Mouse (Mus musculus): ENCODE results near the gene Pold4. TPM values are rescaled to one million over a fixed set of nuclear protein-coding genes. Genes with fewer than 3 reads are reported as not detected.
A peak's percentile ranks its signal among the peaks of the same experiment; 100 is the strongest.

Gene Pold4
- total and polyA plus RNA-seq, 3 experiments, result 36.8 to 76.4 (median 53.4) TPM

GRCm38 (mm10) chr19:4194021-4194724, 37.5 kb upstream of the Pold4 start:
- Histone ChIP-seq H3K9ac (ENCODE audit: insufficient read depth, low read depth) (no peak overlapping the region), H3K9me3 (replicated peaks; ENCODE audit: low read length) (no peaks in the 10 kb centered on the region), H3K4me2 (ENCODE audit: insufficient read depth, low read depth, poor library complexity, severe bottlenecking) (peak overlapping the region; percentile 52; the same call in 1 of the 2 replicates), H3K79me2 (replicated peaks; ENCODE audit: control insufficient read depth, extremely low read depth, insufficient read depth, poor library complexity, severe bottlenecking) (peaks cover 38% of the 10 kb centered on the region), H3K27me3 (replicated peaks) (no peaks in the 10 kb centered on the region), H3K4me1 (ENCODE audit: control insufficient read depth in 1 of 2, insufficient read depth in 2 of 2) (peaks cover 11 to 55% of the 10 kb centered on the region in 2 experiments), H3K36me3 (replicated peaks in 1 of 2; ENCODE audit: control insufficient read depth in 1 of 2, insufficient read depth in 1 of 2, low read length in 1 of 2) (peaks cover 46 to 63% of the 10 kb centered on the region in 2 experiments), H3K27ac (ENCODE audit: insufficient read depth, low read depth) (0 out of 2 replicates have a peak overlapping the region, but pooled peaks have one; percentile 11), H3K4me3 (replicated peaks in 1 of 3; ENCODE audit: low read depth in 2 of 3, low read length in 2 of 3, poor library complexity in 1 of 3) (no peak overlapping the region)
- TF ChIP-seq SIN3A (IDR thresholded peaks at IDR 0.05; ENCODE audit: low read length), result no peak
- TF ChIP-seq SMC3 (IDR thresholded peaks at IDR 0.05; ENCODE audit: low read depth, low read length), result no peak
- no peak for TF ChIP-seq ZMIZ1 (IDR thresholded peaks at IDR 0.05; ENCODE audit: low read depth, low read length)
- TF ChIP-seq MEF2A (IDR thresholded peaks at IDR 0.05; ENCODE audit: borderline replicate concordance, low read depth, low read length), result no peak
- TF ChIP-seq ETS1 (conservative IDR thresholded peaks at IDR 0.05; ENCODE audit: low read depth, low read length), result no peak
- no peak for TF ChIP-seq TCF12 (IDR thresholded peaks at IDR 0.05; ENCODE audit: low read depth, low read length)
- TF ChIP-seq UBTF (IDR thresholded peaks at IDR 0.05; ENCODE audit: low read depth, low read length), result no peak
- no peak for TF ChIP-seq IRF4 (IDR thresholded peaks at IDR 0.05; ENCODE audit: low read depth, low read length)
- TF ChIP-seq USF1 (IDR thresholded peaks at IDR 0.05; ENCODE audit: low read depth, low read length), result no peak
- no peak for TF ChIP-seq POLR2AphosphoS2 (IDR thresholded peaks at IDR 0.05; ENCODE audit: low read depth, low read length)
- no peak for TF ChIP-seq ZKSCAN1 (IDR thresholded peaks at IDR 0.05; ENCODE audit: borderline replicate concordance, low read depth, low read length)
- in situ Hi-C loops (cut with MboI; ENCODE audit: low pct_ligation_motif_present, low pct_unique_long_range_greater_than_20kb, low sequenced_read_pairs), result no loop called here
- no peak for DNase-seq (ENCODE audit: extremely low read depth)
- dilution Hi-C loops (cut with MboI; ENCODE audit: extremely low pct_ligation_motif_present, extremely low pct_unique_long_range_greater_than_20kb, low sequenced_read_pairs), result no loop called here

GRCm38 (mm10) chr19:4194776-4195650, 36.7 kb upstream of the Pold4 start:
- H3K4me1 ChIP-seq (ENCODE audit: control insufficient read depth in 1 of 2, insufficient read depth in 2 of 2), result peaks cover 6 to 60% of the 10 kb centered on the region in 2 experiments
- H3K4me2 ChIP-seq (ENCODE audit: insufficient read depth, low read depth, poor library complexity, severe bottlenecking), result no peak overlapping the region
- TF ChIP-seq ETS1 (conservative IDR thresholded peaks at IDR 0.05; ENCODE audit: low read depth, low read length) (no peak), SMC3 (IDR thresholded peaks at IDR 0.05; ENCODE audit: low read depth, low read length) (no peak), ZNF384 (IDR thresholded peaks at IDR 0.05; ENCODE audit: low read depth, low read length) (no peak), MXI1 (IDR thresholded peaks at IDR 0.05; ENCODE audit: low read depth, low read length) (no peak), RCOR1 (conservative IDR thresholded peaks at IDR 0.05; ENCODE audit: low read depth, low read length) (no peak), ELF1 (IDR thresholded peaks at IDR 0.05; ENCODE audit: low read depth, low read length) (no peak), POLR2A (IDR thresholded peaks at IDR 0.05; ENCODE audit: low read depth, low read length) (0 out of 2 replicates have a peak, but pooled peaks have one; percentile 22), MAZ (IDR thresholded peaks at IDR 0.05; ENCODE audit: low read depth, low read length) (no peak), CTCF (conservative IDR thresholded peaks at IDR 0.05 in 1 of 2, IDR thresholded peaks at IDR 0.05 in 1 of 2; ENCODE audit: low read depth in 2 of 2, low read length in 2 of 2) (no peak), MAX (IDR thresholded peaks at IDR 0.05; ENCODE audit: low read length) (no peak), ZMIZ1 (IDR thresholded peaks at IDR 0.05; ENCODE audit: low read depth, low read length) (peak; percentile 63), ZC3H11A (IDR thresholded peaks at IDR 0.05; ENCODE audit: low read depth, low read length) (no peak), CHD2 (IDR thresholded peaks at IDR 0.05; ENCODE audit: low read length) (no peak), MYC (IDR thresholded peaks at IDR 0.05; ENCODE audit: low read depth, low read length) (no peak), HCFC1 (IDR thresholded peaks at IDR 0.05; ENCODE audit: low read depth, low read length) (no peak), IRF4 (IDR thresholded peaks at IDR 0.05; ENCODE audit: low read depth, low read length) (no peak), E2F4 (IDR thresholded peaks at IDR 0.05; ENCODE audit: insufficient replicate concordance, low read depth, low read length) (no peak), TCF12 (IDR thresholded peaks at IDR 0.05; ENCODE audit: low read depth, low read length) (no peak)
- peaks cover 29% of the 10 kb centered on the region for H3K79me2 ChIP-seq (replicated peaks; ENCODE audit: control insufficient read depth, extremely low read depth, insufficient read depth, poor library complexity, severe bottlenecking)
- dilution Hi-C loops (cut with MboI; ENCODE audit: extremely low pct_ligation_motif_present, extremely low pct_unique_long_range_greater_than_20kb, low sequenced_read_pairs), result no loop called here
- no peak for DNase-seq (ENCODE audit: extremely low read depth)
- no peaks in the 10 kb centered on the region for H3K27me3 ChIP-seq (replicated peaks)
- H3K9ac ChIP-seq (ENCODE audit: insufficient read depth, low read depth), result no peak overlapping the region
- in situ Hi-C loops (cut with MboI; ENCODE audit: low pct_ligation_motif_present, low pct_unique_long_range_greater_than_20kb, low sequenced_read_pairs), result no loop called here
- no peak overlapping the region for H3K27ac ChIP-seq (ENCODE audit: insufficient read depth, low read depth)
- H3K36me3 ChIP-seq (replicated peaks in 1 of 2; ENCODE audit: control insufficient read depth in 1 of 2, insufficient read depth in 1 of 2, low read length in 1 of 2), result peaks cover 51 to 70% of the 10 kb centered on the region in 2 experiments
- no peak overlapping the region for H3K4me3 ChIP-seq (replicated peaks in 1 of 3; ENCODE audit: low read depth in 2 of 3, low read length in 2 of 3, poor library complexity in 1 of 3)
- H3K9me3 ChIP-seq (replicated peaks; ENCODE audit: low read length), result no peaks in the 10 kb centered on the region

Data from CH12.LX (cell line).